Mouse (Mus musculus): Measurements from ENCODE around the gene Ergic1.

Gene Ergic1

DNA sequence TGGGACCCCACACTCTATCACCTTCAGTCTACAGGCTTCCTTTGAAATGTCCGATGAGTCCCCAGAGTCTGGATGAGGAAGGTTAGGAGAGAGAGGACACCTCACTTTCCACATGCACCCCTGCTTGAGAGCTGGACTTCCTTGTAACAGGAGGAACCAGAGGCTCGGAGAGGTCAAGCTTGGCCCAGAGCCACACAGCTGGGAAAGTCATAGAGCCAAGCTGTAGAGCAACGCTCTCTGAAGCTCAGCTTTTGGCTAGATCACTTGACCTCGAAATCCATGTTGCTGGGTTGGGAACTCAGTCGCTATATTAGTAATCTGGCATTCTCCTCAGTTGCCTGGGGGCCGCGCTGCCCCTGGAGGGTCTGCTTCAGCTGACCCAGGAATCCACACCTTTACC is 15.5 kb downstream of the Ergic1 start:
- DNase-seq, result no peak

DNA sequence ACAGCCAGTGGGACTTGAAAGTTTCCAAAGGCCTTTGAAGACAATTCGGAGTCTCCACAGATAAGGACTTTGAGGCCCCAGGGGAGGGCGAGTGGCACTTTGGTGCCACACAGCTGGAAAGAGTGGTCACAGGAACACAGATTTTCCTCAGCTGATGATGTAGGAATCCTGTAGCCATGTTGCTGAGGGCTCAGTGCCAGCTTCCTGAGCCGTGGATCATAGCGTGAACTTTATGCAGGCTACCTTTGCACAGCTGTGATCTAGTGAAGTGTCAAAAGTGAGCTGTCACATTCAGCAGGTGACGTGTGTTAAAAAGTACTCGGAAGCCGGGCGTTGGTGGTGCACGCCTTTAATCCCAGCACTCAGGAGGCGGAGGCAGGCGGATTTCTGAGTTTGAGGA is 16.0 kb downstream of the Ergic1 start:
- no peak for DNase-seq

DNA sequence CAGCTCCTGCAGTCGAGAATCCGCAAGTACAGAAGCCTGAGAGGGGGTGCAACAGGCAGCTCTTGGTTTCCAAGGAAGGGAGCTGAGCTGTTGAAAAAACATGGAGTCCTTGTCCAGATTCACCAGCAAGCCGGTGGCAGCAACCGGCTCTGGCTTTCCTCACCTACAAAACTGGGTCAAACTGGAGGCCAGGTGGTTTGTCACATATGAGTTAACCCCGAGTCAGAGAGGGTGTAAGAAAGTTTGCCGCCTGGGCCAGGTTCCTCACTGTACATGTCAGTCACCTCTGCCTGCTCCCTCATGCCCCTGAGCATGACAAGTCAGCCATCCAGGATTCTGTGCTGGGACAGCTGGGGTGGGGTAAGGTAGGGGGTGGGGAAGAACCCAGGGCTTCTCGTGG is 16.9 kb downstream of the Ergic1 start:
- DNase-seq, result no peak

DNA sequence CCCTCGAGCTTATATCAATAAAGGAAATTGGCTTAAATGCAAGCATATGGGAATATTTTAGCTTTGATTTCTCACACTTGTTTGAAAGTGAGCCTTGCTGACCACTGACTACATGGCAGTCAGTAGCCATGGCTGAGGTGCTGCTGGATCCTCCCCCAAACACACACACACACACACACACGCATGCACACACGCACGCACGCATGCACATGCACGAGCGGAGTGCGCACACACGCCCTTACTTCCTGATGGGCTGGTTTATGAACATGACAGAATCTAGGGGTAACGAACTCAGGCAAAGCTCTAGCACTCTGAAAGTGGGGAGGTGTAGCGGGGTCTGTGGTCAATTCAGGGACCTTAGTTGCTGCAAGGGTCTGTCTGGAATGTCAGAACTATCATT is 17.5 kb downstream of the Ergic1 start:
- DNase-seq, result no peak

DNA sequence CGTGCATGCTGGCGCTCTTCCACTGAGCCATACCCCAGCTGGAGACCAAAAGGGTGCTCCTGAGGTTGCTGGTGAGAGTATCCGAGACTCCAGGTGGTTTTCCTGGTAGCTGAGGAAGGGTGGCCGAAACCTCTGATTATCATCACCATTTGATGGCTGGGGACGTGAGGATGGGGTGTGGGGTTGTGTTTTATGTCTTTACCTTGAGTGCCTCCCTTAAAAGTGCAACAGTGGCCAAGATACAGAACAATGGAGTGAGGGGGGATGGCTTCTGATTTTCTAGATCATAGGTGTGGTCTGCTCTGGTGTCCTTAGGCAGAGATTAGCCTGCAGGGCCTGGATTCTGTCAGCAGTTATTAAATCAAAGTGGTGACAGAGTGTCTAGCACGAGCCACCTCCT is 18.1 kb downstream of the Ergic1 start:
- no peak for DNase-seq

GRCm38 (mm10) chr17:26580873-26581401 is 19.6 kb downstream of the Ergic1 start:
- DNase-seq, result no peak

DNA sequence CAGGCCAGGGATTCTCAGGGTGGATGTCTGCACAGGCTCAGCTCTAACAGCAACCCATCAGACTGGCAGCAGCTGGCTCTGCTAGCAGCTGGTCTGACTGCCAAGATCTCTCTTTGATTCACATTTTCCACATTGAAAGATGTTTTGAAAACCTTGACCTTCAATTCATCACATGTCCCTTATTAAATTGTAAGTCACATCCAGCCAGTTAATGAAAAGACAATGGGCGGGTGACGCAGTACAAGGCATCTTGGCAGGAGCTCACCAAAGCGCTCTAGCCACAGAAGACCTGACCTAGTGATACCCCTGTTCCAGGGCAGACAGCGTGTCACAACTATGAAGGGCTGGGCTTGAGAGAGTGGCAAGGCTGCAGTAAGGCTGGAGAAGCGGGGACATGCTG is 21.0 kb downstream of the Ergic1 start:
- DNase-seq, result peak; percentile 46

DNA sequence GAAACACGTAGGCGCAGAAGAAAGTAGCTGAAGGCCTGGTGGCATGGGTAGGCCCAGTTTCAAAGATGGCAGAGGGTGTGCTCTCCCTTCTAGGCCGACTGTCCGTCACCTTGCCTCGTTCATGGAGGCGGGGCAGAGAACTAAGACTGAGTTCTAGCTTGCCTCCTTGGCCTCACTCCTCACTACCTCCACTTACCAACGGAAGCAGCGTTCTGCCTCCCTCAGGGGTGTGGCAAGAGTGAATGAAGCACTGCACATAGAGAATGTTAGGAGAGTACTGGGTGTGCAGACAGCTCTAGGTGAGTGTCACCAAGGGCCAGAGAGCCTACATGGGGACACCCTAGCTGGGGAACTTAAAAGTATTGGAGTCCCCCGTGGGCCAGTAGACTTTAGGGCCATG is 21.8 kb downstream of the Ergic1 start:
- DNase-seq, result no peak

GRCm38 (mm10) chr17:26583606-26584005 is 22.3 kb downstream of the Ergic1 start:
- DNase-seq, result no peak

DNA sequence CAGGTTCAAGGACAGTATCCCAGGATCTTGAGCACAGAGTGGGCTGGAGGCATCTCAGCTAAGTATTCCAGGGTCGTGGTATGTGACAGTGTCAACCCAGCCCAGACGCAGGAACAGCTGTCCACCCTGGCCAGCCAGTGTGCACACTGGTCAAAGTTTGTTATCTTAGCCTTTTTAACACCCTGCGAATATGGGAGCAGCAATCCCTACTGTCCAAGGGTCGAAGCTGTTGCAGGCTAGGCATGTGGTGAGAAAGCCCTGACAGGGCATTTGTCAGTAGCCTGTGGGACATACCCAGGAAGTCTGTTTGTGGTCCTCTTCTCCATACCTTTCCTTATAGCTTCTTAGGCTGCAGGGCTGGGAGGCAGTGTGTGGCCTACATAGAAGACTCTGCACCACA is 22.8 kb downstream of the Ergic1 start:
- no peak for DNase-seq

DNA sequence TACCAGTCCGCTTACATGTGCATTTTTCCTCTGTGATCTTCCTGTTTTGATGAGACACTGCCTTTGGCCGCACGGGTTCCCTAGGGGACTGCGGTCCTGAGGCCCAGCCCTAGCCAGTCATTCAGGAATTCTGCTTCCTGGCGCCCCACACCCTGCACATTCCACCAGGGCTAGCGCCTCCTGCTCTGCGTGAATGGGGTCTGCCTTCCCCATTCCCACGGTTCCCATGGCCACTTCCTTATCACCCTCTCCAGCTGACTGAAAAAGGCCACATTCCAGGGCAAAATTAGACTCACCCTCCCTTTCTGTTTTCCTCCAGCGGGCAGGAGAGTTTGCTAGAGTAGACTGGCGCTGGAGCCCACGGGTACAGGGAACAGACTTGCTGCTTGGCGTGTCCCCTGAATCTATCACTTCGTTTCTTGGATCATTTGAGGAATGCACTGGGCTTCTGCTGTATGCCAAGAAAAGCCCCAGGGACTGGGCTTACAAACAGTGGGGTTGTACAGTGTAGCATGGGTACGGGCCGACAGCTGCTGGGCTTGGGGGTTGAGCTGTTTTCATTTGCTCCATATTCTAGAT is 23.4 kb downstream of the Ergic1 start:
- DNase-seq, result no peak

GRCm38 (mm10) chr17:26587961-26588487 is 26.7 kb downstream of the Ergic1 start:
- DNase-seq, result no peak

- no peak for DNase-seq
These were observed 31.2 kb downstream of the Ergic1 start for GRCm38 (mm10) chr17:26592510-26592909.

GRCm38 (mm10) chr17:26593199-26593598 is 31.9 kb downstream of the Ergic1 start:
- DNase-seq, result no peak

DNA sequence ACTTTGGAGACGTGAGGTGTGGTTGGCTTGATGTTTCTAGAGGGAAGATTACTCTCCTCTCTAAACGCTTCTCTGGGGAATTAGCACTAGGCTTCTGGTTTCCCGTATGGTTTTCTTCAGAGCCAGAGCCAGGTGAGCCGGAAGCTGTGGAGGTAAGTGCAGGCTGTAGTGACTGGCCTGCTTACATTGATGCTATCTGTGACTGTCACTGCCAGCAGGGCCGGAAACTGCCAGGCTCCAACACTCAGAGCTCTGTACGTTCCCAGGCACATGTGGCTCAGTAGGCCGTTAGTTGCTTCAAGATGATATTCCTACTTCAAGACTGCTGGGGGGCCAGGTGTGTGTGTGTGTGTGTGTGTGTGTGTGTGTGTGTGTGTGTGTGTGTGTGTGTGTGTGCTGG is 32.9 kb downstream of the Ergic1 start:
- no peak for DNase-seq

- no peak for DNase-seq
These were observed 33.7 kb downstream of the Ergic1 start for GRCm38 (mm10) chr17:26594958-26595357.

DNA sequence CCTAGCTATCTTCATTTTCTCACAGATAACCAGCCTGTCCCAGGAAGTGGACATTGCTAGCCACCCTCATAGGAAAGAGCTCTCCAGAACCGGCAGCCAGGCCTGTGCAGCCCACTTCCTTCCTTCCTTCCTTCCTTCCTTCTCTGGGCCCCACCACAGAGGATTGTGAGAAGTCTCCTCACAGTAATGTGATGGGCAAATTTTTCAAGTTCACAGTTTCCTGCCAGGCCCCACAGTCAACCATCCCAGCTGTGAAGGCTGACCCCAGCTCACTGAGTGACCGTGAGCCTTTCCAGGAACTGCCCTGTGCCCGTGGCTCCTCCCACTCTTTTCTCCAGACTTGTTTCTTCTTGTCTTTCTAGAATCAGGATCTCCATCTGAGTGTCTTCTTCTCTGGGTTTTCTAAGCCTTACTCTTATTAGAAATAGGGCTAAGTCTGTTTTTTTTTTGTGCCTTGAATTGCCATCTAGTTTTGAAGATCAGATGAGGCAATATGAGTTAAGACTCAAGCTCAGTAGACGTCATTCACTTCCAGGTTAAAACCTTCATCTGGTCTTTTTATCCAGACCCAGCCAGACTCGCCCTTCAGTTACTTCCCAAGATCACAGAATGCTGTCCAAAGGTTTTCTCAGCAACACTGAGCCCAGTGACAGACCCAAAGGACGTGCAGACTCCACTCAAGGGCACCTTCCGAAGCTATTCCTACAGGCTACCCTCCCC is 34.3 kb downstream of the Ergic1 start:
- no peak for DNase-seq

- peak; percentile 68 for DNase-seq
These were observed 34.9 kb downstream of the Ergic1 start for GRCm38 (mm10) chr17:26596168-26596658.

- no peak for DNase-seq
These were observed 35.7 kb downstream of the Ergic1 start for GRCm38 (mm10) chr17:26596856-26597481.

DNA sequence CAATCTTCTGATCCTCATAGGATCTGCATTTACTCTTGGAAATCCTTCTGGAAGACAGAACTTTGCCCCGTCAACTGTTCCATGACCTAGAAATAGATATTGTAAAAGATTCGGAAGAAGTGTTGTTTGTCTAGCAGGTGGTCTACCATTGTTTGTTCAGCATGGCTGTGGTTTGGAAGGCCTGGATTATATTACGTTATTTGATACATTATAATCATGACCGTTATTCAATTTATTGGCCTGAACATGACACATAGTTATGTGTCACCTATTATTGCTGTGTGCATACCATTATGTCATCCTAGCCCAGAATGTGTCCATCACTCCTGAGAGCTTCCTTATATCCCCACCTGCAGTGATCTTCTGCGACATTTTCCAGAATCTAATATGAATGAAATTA is 37.6 kb downstream of the Ergic1 start:
- DNase-seq, result no peak

DNA sequence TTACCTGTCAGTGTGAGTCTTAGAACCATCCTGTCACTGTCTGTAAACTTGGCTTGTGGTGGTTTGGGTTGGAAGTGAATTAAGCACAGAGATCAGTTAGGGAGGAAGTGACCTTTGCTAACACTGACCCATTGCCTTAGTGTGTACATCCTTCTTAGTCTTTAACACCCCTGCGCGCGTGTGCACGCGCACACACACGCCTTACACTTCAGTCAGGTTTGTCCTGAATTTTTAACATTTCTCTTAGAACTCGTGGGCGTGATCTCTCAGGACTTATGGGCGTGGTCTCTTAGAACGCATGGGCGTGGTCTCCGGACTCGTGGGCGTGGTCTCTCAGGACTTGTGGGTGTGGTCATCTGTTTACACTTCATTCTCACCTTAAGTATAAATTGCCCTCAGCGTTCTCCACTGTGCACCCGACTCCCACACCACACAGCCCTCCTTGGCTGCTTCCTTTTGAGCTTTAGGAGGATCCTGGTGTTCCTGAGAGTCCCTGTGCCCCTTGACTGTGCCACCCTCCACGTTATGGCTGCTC is 39.7 kb downstream of the Ergic1 start:
- DNase-seq, result no peak

DNA sequence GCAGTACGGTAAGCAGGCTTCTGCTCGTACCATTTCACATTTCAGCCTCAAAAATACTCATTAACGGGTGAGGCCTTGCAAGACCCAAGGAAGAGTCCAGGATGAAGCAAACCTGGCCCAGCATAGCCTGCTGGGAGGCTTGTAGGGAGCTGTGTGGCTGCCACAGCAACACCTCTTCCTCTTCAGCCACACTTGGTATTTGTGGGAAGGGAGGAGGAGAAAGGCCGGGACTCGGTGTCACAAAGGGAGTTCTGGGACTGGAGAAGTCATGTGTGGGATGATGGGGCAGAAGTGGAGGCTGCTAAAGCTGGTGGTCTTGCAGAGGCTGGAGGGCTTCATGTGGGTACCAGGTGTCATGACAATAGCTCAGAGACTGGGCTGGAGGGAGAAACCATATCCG is 40.2 kb downstream of the Ergic1 start:
- no peak for DNase-seq

- no peak for DNase-seq
These were observed 40.6 kb downstream of the Ergic1 start for GRCm38 (mm10) chr17:26601926-26602325.

All from right cerebral cortex, adult 18-20 months (tissue).